In the genomic region with DNA sequence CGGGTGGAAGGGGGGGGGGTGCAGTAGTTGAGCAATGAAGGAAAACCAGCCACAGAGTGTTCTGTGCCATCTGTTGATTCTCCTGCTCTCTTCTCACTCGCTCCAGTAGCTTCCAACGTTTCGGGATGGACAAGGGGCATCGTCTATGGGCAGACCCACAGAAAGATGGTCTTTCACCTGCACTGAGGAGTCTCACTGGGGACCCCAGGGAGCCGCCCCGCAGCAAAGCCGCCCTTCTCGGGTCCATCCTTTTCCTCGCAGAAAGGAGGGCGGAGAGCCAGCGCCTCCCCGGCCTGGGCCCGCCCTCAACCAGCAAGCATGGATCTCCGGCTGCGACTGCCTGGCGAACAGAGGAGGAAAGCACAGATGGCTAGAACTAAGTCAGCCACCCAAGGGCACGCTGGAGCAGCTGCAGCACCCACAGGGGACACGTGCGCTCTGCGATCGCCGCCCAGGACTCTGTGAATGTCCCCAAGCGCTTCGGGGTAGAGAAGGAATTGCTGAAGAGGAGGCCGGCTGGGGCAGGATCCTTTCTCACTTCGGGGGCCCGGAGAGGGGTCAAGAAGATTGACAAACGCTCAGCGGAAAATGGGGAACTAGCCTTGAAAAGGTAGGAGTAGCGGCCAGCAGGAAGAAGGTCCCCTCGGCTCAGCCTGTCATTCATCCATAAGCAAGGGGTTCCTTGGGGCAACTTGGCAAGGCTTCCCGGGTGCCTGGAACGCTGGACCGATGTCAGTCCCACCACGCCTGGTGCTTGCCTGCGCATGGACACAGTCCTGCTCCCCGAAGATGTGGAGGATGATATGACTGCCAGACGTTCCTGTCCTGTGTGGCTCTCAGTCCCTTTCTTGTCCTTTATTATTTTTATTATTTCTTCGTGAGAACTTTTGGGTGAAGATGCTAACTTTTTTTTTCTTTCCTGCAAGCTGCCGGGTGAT, we compare ENCODE assay signal across 10 mouse cellular contexts. TPM values are rescaled to one million over a fixed set of nuclear protein-coding genes. Genes with fewer than 3 reads are reported as not detected.
DNase-seq lines count a peak whose midpoint lies in the region; ATAC-seq and TF ChIP-seq lines count a peak whose summit lies in the region.
"Had no signal": no experiment of that assay in that cellular context is flagged by ENCODE, and none has a peak within 500 bp of the region (broad histone marks: within the 10 kb centered on the region; RNA-seq: fewer than 3 reads in every experiment).

A gene (plus strand): TSS at position 117 of the 938 bp plus-strand sequence.

- no peaks in the 10 kb centered on the region for H3K4me1 ChIP-seq in forebrain, embryonic 11.5 days (replicated peaks; ENCODE audit: control insufficient read depth, insufficient read depth, low read length)
- peaks cover 0 to 3% of the 10 kb centered on the region in 2 experiments; a peak in 2 of 4 replicates for H3K4me1 ChIP-seq in heart, embryonic 14.5 days (ENCODE audit: control insufficient read depth in 2 of 2, insufficient read depth in 2 of 2, low read length in 2 of 2)
- H3K4me1 ChIP-seq in lung, postnatal 0 days (ENCODE audit: insufficient read depth, low read depth, low read length), result no peaks in the 10 kb centered on the region

- WGBS in forebrain, embryonic 11.5 days, result 18% methylated on average over 41 of the region's 41 CpGs
- 11% methylated on average over 40 of the region's 41 CpGs for WGBS in heart, embryonic 14.5 days
- WGBS in lung, postnatal 0 days, result 10% methylated on average over 39 of the region's 41 CpGs

- TF ChIP-seq CTCF in layer of hippocampus, adult 2 months (conservative IDR thresholded peaks at IDR 0.05), result no peak
- no peak for TF ChIP-seq CTCF in lung, postnatal 0 days (IDR thresholded peaks at IDR 0.05)

- H3K4me2 ChIP-seq in forebrain, embryonic 11.5 days (ENCODE audit: low read depth, low read length, severe bottlenecking), result peak within 1 kb of the TSS; percentile 62
- peak within 1 kb of the TSS; percentile 95 for H3K4me2 ChIP-seq in heart, embryonic 14.5 days (ENCODE audit: low read length)
- peak within 1 kb of the TSS; percentile 70 for H3K4me2 ChIP-seq in lung, postnatal 0 days (replicated peaks; ENCODE audit: low read depth, low read length)

- peak; percentile 86 for ATAC-seq in forebrain, embryonic 11.5 days (replicated peaks; ENCODE audit: low FRiP score)
- ATAC-seq in heart, embryonic 14.5 days (ENCODE audit: insufficient number of reproducible peaks, insufficient read depth, low FRiP score, low read depth), result peak; percentile 48; the same call in 1 of the 2 replicates
- peak; percentile 78 for ATAC-seq in lung, postnatal 0 days
- no peak for ATAC-seq in monocyte, adult 5-6 weeks (replicated peaks; ENCODE audit: insufficient number of reproducible peaks, low FRiP score, low TSS enrichment, poor library complexity, severe bottlenecking)
- ATAC-seq: Patski had no signal

- H3K9me3 ChIP-seq in forebrain, embryonic 11.5 days (ENCODE audit: control insufficient read depth, low read length), result no peaks in the 10 kb centered on the region
- no peaks in the 10 kb centered on the region for H3K9me3 ChIP-seq in heart, embryonic 14.5 days (ENCODE audit: control insufficient read depth, low read length)
- no peaks in the 10 kb centered on the region for H3K9me3 ChIP-seq in lung, postnatal 0 days (ENCODE audit: low read length)

- peak within 1 kb of the TSS; percentile 52; the same call in 1 of the 2 replicates for H3K9ac ChIP-seq in forebrain, embryonic 11.5 days (ENCODE audit: low read length)
- H3K9ac ChIP-seq in heart, embryonic 14.5 days (ENCODE audit: low read length), result peak within 1 kb of the TSS; percentile 72
- 0 out of 2 replicates have a peak within 1 kb of the TSS, but pooled peaks have one; percentile 19 for H3K9ac ChIP-seq in lung, postnatal 0 days (replicated peaks; ENCODE audit: low read depth)

- peak; percentile 34 to 50 for DNase-seq in urinary bladder, adult 18-20 months (ENCODE audit: low spot score in 2 of 2)
- no peak for DNase-seq in urinary bladder, postnatal 10 days (ENCODE audit: low spot score)
- DNase-seq in forebrain, embryonic 11.5 days (ENCODE audit: low spot score), result peak; percentile 69
- DNase-seq in layer of hippocampus, adult 2 months (ENCODE audit: low spot score in 2 of 2), result peak; percentile 29 to 49
- peak; percentile 50 for DNase-seq in lung, postnatal 0 days (ENCODE audit: low spot score)
- DNase-seq in right cerebral cortex, adult 18-20 months, result peak; percentile 43

- peak within 1 kb of the TSS; percentile 23 for H3K4me3 ChIP-seq in forebrain, embryonic 11.5 days (ENCODE audit: low read depth, low read length)
- peak within 1 kb of the TSS; percentile 48 to 50 for H3K4me3 ChIP-seq in heart, embryonic 14.5 days (ENCODE audit: control insufficient read depth in 1 of 2, insufficient read depth in 1 of 2, low read depth in 1 of 2, low read length in 2 of 2)
- peak within 1 kb of the TSS; percentile 58 for H3K4me3 ChIP-seq in layer of hippocampus, adult 2 months
- peak within 1 kb of the TSS; percentile 35 for H3K4me3 ChIP-seq in lung, postnatal 0 days (ENCODE audit: low read depth, low read length)

- TF ChIP-seq EP300 in lung, postnatal 0 days (IDR thresholded peaks at IDR 0.05), result no peak

- no peaks in the 10 kb centered on the region; the same call in 1 of the 2 replicates for H3K27me3 ChIP-seq in forebrain, embryonic 11.5 days (ENCODE audit: control insufficient read depth, insufficient read depth, low read length)
- no peaks in the 10 kb centered on the region for H3K27me3 ChIP-seq in heart, embryonic 14.5 days (ENCODE audit: control insufficient read depth, insufficient read depth, low read length)
- no peaks in the 10 kb centered on the region for H3K27me3 ChIP-seq in lung, postnatal 0 days (replicated peaks; ENCODE audit: insufficient read depth, low read length)
- H3K27me3 ChIP-seq: Patski had no signal

- no peaks in the 10 kb centered on the region for H3K36me3 ChIP-seq in forebrain, embryonic 11.5 days (ENCODE audit: control insufficient read depth, insufficient read depth, low read length)
- no peaks in the 10 kb centered on the region for H3K36me3 ChIP-seq in heart, embryonic 14.5 days (ENCODE audit: control insufficient read depth, insufficient read depth, low read length)
- H3K36me3 ChIP-seq in lung, postnatal 0 days (ENCODE audit: insufficient read depth, low read length), result no peaks in the 10 kb centered on the region

- no peak within 1 kb of the TSS for H3K27ac ChIP-seq in forebrain, embryonic 11.5 days (ENCODE audit: low read depth, low read length)
- H3K27ac ChIP-seq in heart, embryonic 14.5 days (replicated peaks in 1 of 2; ENCODE audit: control insufficient read depth in 1 of 2, insufficient read depth in 1 of 2, low read depth in 2 of 2, low read length in 2 of 2), result no peak within 1 kb of the TSS
- H3K27ac ChIP-seq in layer of hippocampus, adult 2 months, result peak within 1 kb of the TSS; percentile 79
- no peak within 1 kb of the TSS for H3K27ac ChIP-seq in lung, postnatal 0 days (ENCODE audit: low read length)

RNA-seq across cellular contexts. Expression of the gene that starts here (rescaled TPM):
- polyA plus RNA-seq in forebrain, embryonic 11.5 days (2014; fragmentation: Nextera tagmentation; extraction: Ambion mirVana), result 0.15 and 0.20 TPM in 2 replicates
- 0.93 and 1.1 TPM in 2 replicates for polyA plus RNA-seq in heart, embryonic 14.5 days (2014; fragmentation: Nextera tagmentation; extraction: Ambion mirVana)
- total RNA-seq in layer of hippocampus, adult 2 months (2021), result 1 to 10 TPM; 4.2 to 4.3 TPM
- polyA plus RNA-seq in lung, postnatal 0 days (2015; fragmentation: Nextera tagmentation; extraction: Ambion mirVana), result 0.68 and 1.5 TPM in 2 replicates
- not detected in 3 replicates for total RNA-seq in monocyte, adult 5-6 weeks (2017)
- total RNA-seq: liver, adult 2 months had no signal
- polyA plus RNA-seq: liver, adult 2 months had no signal

Comparison
In these comparisons a context has a peak if more than half of its experiments do, and no peak if none do; other contexts are left out.
1. Peak in DNase-seq, ATAC-seq, H3K4me3 ChIP-seq, H3K9ac ChIP-seq and H3K4me2 ChIP-seq in forebrain, embryonic 11.5 days; RNA of the gene not detected or under 1 TPM.
2. H3K9ac ChIP-seq: peak in every context shown above with its lines; median percentile 72 in heart, embryonic 14.5 days; 52 in forebrain, embryonic 11.5 days; 19 in lung, postnatal 0 days.